In genomic region chr6:37642066-37642465, GRCm38 (mm10) we compare ENCODE assay signal across 10 mouse cellular contexts.
DNase-seq lines count a peak whose midpoint lies in the region; ATAC-seq and TF ChIP-seq lines count a peak whose summit lies in the region.
"Had no signal": no experiment of that assay in that cellular context is flagged by ENCODE, and none has a peak within 500 bp of the region (broad histone marks: within the 10 kb centered on the region; RNA-seq: fewer than 3 reads in every experiment).

No protein-coding gene starts in this region.

- no peak overlapping the region for H3K27ac ChIP-seq in layer of hippocampus, adult 2 months
- H3K27ac ChIP-seq in forebrain, embryonic 15.5 days (replicated peaks): peak overlapping the region; percentile 15; the same call in 1 of the 2 replicates
- peak overlapping the region; percentile 91 for H3K27ac ChIP-seq in midbrain, embryonic 16.5 days (ENCODE audit: low read length)
- H3K27ac ChIP-seq: liver, embryonic 15.5 days had no signal

- H3K4me2 ChIP-seq in forebrain, embryonic 15.5 days (replicated peaks): peak overlapping the region; percentile 43
- H3K4me2 ChIP-seq in midbrain, embryonic 16.5 days (ENCODE audit: low read length): peak overlapping the region; percentile 55
- H3K4me2 ChIP-seq: liver, embryonic 15.5 days had no signal

- H3K4me1 ChIP-seq in forebrain, embryonic 15.5 days: peaks cover 19% of the 10 kb centered on the region
- H3K4me1 ChIP-seq in midbrain, embryonic 16.5 days (ENCODE audit: control insufficient read depth, insufficient read depth, low read length): peaks cover 24% of the 10 kb centered on the region
- H3K4me1 ChIP-seq: liver, embryonic 15.5 days had no signal

- H3K9me3 ChIP-seq in forebrain, embryonic 15.5 days: no peaks in the 10 kb centered on the region
- H3K9me3 ChIP-seq in midbrain, embryonic 16.5 days (replicated peaks; ENCODE audit: control insufficient read depth, low read length, poor library complexity, severe bottlenecking): no peaks in the 10 kb centered on the region
- H3K9me3 ChIP-seq: liver, embryonic 15.5 days had no signal

- 26% methylated on average over 4 of the region's 4 CpGs for WGBS in forebrain, embryonic 15.5 days
- WGBS in midbrain, embryonic 16.5 days: 26% methylated on average over 4 of the region's 4 CpGs

- no peak overlapping the region for H3K4me3 ChIP-seq in layer of hippocampus, adult 2 months
- no peak overlapping the region for H3K4me3 ChIP-seq in forebrain, embryonic 15.5 days
- H3K4me3 ChIP-seq in midbrain, embryonic 16.5 days (ENCODE audit: low read depth, low read length): peak overlapping the region; percentile 29; the same call in 1 of the 2 replicates
- H3K4me3 ChIP-seq: liver, embryonic 15.5 days had no signal

- no peaks in the 10 kb centered on the region for H3K27me3 ChIP-seq in forebrain, embryonic 15.5 days
- no peaks in the 10 kb centered on the region for H3K27me3 ChIP-seq in midbrain, embryonic 16.5 days (ENCODE audit: control insufficient read depth, insufficient read depth, low read depth, low read length)
- H3K27me3 ChIP-seq: liver, embryonic 15.5 days had no signal

- peak; percentile 39 for TF ChIP-seq CTCF in layer of hippocampus, adult 2 months (conservative IDR thresholded peaks at IDR 0.05)

- no peaks in the 10 kb centered on the region for H3K36me3 ChIP-seq in forebrain, embryonic 15.5 days
- H3K36me3 ChIP-seq in midbrain, embryonic 16.5 days (ENCODE audit: control insufficient read depth, insufficient read depth, low read length): no peaks in the 10 kb centered on the region
- H3K36me3 ChIP-seq: liver, embryonic 15.5 days had no signal

- no peak overlapping the region; the same call in 1 of the 2 replicates for H3K9ac ChIP-seq in forebrain, embryonic 15.5 days (replicated peaks)
- H3K9ac ChIP-seq in midbrain, embryonic 16.5 days (ENCODE audit: low read depth, low read length): peak overlapping the region; percentile 56
- H3K9ac ChIP-seq: liver, embryonic 15.5 days had no signal

- DNase-seq in layer of hippocampus, adult 2 months (ENCODE audit: low spot score in 2 of 2): no peak
- DNase-seq in layer of hippocampus, postnatal 10 days (ENCODE audit: low spot score in 2 of 2): no peak
- peak; percentile 78 for DNase-seq in ZHBTc4 (ENCODE audit: low read depth, low spot score)
- DNase-seq in layer of hippocampus, postnatal 36 days: no peak
- no peak for DNase-seq in kidney, postnatal 10 days
- DNase-seq in kidney, postnatal 25 days: no peak
- DNase-seq: thymus, postnatal 4 days had no signal

- ATAC-seq in forebrain, embryonic 15.5 days (replicated peaks): no peak
- no peak for ATAC-seq in midbrain, embryonic 16.5 days
